Mouse (Mus musculus) ES-E14 (cell line): ENCODE results near the gene Ccdc62. TPM values are rescaled to one million over a fixed set of nuclear protein-coding genes. Genes with fewer than 3 reads are reported as not detected.
A peak's percentile ranks its signal among the peaks of the same experiment; 100 is the strongest.

ENCODE experiments used
- DNase-seq: peaks from one replicate; pipeline ENCODE4 v3.0.0-alpha.2; 2013; ENCODE audit warnings: low read depth, low spot score
- H3K27ac ChIP-seq: 2 replicates; pipeline ENCODE4 v1.5.1; 2012; ENCODE audit warnings: low read depth, mild to moderate bottlenecking, low read length, moderate library complexity, mixed read lengths; ENCODE audit not compliant: poor library complexity, insufficient read depth, severe bottlenecking
- H3K36me3 ChIP-seq: 2 replicates; pipeline ENCODE4 v1.6.1; 2012; ENCODE audit warnings: mild to moderate bottlenecking, low read length, moderate library complexity, mixed read lengths; ENCODE audit not compliant: control insufficient read depth, poor library complexity, insufficient read depth, severe bottlenecking
- H3K4me1 ChIP-seq, 2 experiments: fragments of 150-350 bp in 1 of 2; sonication (generic) in 1 of 2; 2 replicates each; pipeline ENCODE4 v1.6.1; 2012; ENCODE audit warnings: low read length in 2 of 2, mild to moderate bottlenecking in 1 of 2, mixed read lengths in 1 of 2; ENCODE audit not compliant: control insufficient read depth in 2 of 2, insufficient read depth in 2 of 2, poor library complexity in 1 of 2
- H3K4me3 ChIP-seq, 2 experiments: fragments of 150-350 bp in 1 of 2; sonication (generic) in 1 of 2; 2 replicates each; pipeline ENCODE4 v1.5.1; 2012; ENCODE audit warnings: low read length in 2 of 2, low read depth in 1 of 2, mild to moderate bottlenecking in 1 of 2, mixed read lengths in 1 of 2; ENCODE audit not compliant: insufficient read depth in 1 of 2, poor library complexity in 1 of 2, severe bottlenecking in 1 of 2
- H3K9ac ChIP-seq: 2 replicates; pipeline ENCODE4 v1.6.1; 2012; ENCODE audit warnings: low read depth, mild to moderate bottlenecking, low read length, mixed read lengths; ENCODE audit not compliant: poor library complexity, insufficient read depth, severe bottlenecking
- H3K9me3 ChIP-seq: fragments of 150-350 bp; sonication (generic); 2 replicates; pipeline ENCODE4 v1.6.1; 2012; ENCODE audit warnings: low read depth, mild to moderate bottlenecking, low read length; ENCODE audit not compliant: control insufficient read depth, insufficient read depth
- CHD2 ChIP-seq: IDR thresholded peaks from 2 replicates; pipeline ENCODE4 v1.6.1; 2014; ENCODE audit warnings: mild to moderate bottlenecking, low read depth, low read length, inconsistent platforms
- HCFC1 ChIP-seq: IDR thresholded peaks from 2 replicates; pipeline ENCODE4 v1.6.1; 2012; ENCODE audit warnings: low read length, inconsistent platforms, borderline replicate concordance; ENCODE audit not compliant: insufficient read depth
- MAFK ChIP-seq: IDR thresholded peaks from 2 replicates; pipeline ENCODE4 v1.6.1; 2014; ENCODE audit warnings: mild to moderate bottlenecking, low read depth, low read length, inconsistent platforms; ENCODE audit not compliant: insufficient read depth
- ZC3H11A ChIP-seq: IDR thresholded peaks from 2 replicates; pipeline ENCODE4 v1.6.1; 2012; ENCODE audit warnings: low read depth, mild to moderate bottlenecking, inconsistent platforms, low read length, borderline replicate concordance
- ZNF384 ChIP-seq: IDR thresholded peaks from 2 replicates; pipeline ENCODE4 v1.6.1; 2012; ENCODE audit warnings: low read depth, low read length, inconsistent platforms
- in situ Hi-C, 2 experiments: fragments of 600-800 bp; cut with MboI; formaldehyde crosslinking; loops; one replicate each; pipeline ENCODE4 v1.15.1; 2025; ENCODE audit warnings: low sequenced_read_pairs in 2 of 2, inconsistent platforms in 1 of 2; ENCODE audit not compliant: unreplicated experiment in 2 of 2
- total RNA-seq: library from RNA; depleted of rRNA; stranded (reverse); fragments of 300-350 nt; gene quantifications from 2 replicates; pipeline ENCODE4 v1.2.3, GENCODE M21; 2012

Ccdc62 gene
- total RNA-seq, 1 experiment, result 6.3 TPM

DNA sequence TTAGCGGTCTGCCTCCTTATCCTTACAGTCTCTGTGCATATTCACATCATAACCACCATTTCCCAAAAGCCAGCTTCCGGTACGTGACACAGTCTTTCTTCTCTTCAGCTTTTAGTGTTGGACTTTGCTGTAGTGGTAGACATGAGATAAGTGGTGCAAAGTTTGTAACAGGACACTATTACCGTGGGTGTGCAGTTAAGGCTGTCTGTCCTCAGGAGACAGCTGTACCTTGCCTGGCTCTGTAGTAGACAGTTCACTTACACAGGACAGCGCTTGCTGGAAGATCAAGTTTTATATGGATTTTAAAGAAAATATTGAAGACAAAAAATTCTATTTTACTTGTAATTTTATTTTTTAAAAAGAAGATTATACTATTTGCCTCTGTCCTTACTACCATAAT is 38.0 kb downstream of the Ccdc62 start:
- Histone ChIP-seq H3K4me3 (no peak overlapping the region), H3K9ac (no peak overlapping the region), H3K27ac (no peak overlapping the region), H3K36me3 (no peaks in the 10 kb centered on the region), H3K4me1 (no peaks in the 10 kb centered on the region), H3K9me3 (no peaks in the 10 kb centered on the region)
- no peak for DNase-seq
- in situ Hi-C loops, result no loop called here
- no peak for TF ChIP-seq CHD2
- TF ChIP-seq MAFK, result no peak
- TF ChIP-seq ZNF384, result no peak
- no peak for TF ChIP-seq HCFC1
- no peak for TF ChIP-seq ZC3H11A

DNA sequence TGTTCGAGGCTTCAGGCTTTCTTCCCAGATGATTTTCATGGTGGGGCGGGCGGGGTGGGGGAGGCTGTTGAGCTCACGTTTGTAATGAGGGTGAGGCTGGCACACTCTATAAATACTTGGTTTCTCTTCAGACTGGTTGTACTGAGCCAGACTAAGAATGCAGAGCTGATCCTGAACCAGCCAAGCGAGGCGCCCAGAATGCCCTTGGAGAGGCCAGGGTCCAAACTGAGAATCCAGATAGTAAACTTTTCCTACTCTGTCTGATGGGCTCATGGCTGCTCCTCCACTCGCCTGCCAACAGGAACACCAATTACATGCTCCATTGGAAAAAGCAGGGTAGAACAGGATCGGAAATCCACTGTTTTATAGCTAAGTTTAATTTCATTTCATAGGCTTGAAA is 38.7 kb downstream of the Ccdc62 start:
- H3K9ac ChIP-seq, result no peak overlapping the region
- H3K4me1 ChIP-seq, result no peaks in the 10 kb centered on the region
- no peak overlapping the region for H3K27ac ChIP-seq
- in situ Hi-C loops, result no loop called here
- H3K36me3 ChIP-seq, result no peaks in the 10 kb centered on the region
- no peak overlapping the region for H3K4me3 ChIP-seq
- H3K9me3 ChIP-seq, result no peaks in the 10 kb centered on the region
- TF ChIP-seq CHD2 (no peak), MAFK (no peak)
- no peak for DNase-seq

GRCm38 (mm10) chr5:123970576-123970975 is 40.1 kb downstream of the Ccdc62 start:
- Histone ChIP-seq H3K9ac (no peak overlapping the region), H3K4me1 (peaks cover 0 to 2% of the 10 kb centered on the region in 2 experiments; a peak in 1 of 4 replicates), H3K4me3 (no peak overlapping the region), H3K36me3 (no peaks in the 10 kb centered on the region), H3K9me3 (no peaks in the 10 kb centered on the region), H3K27ac (no peak overlapping the region)
- in situ Hi-C loops, result no loop called here
- TF ChIP-seq CHD2, result no peak
- no peak for DNase-seq

GRCm38 (mm10) chr5:123972453-123972852 is 42.0 kb downstream of the Ccdc62 start:
- Histone ChIP-seq H3K4me1 (peaks cover 0 to 10% of the 10 kb centered on the region in 2 experiments; a peak in 2 of 4 replicates), H3K4me3 (no peak overlapping the region), H3K9ac (no peak overlapping the region), H3K9me3 (no peaks in the 10 kb centered on the region), H3K27ac (no peak overlapping the region), H3K36me3 (no peaks in the 10 kb centered on the region)
- DNase-seq, result no peak
- in situ Hi-C loops, result no loop called here
- peak; percentile 79 for TF ChIP-seq ZNF384
- TF ChIP-seq MAFK, result no peak
- no peak for TF ChIP-seq CHD2
- no peak for TF ChIP-seq ZC3H11A

- in situ Hi-C loops, result no loop called here
- peaks cover 0 to 13% of the 10 kb centered on the region in 2 experiments; a peak in 2 of 4 replicates for H3K4me1 ChIP-seq
- H3K9me3 ChIP-seq, result no peaks in the 10 kb centered on the region
- TF ChIP-seq ZC3H11A, result no peak
- TF ChIP-seq MAFK, result no peak
- TF ChIP-seq HCFC1, result no peak
- no peak for TF ChIP-seq ZNF384
- no peak for TF ChIP-seq CHD2
- DNase-seq, result peak; percentile 47
- no peaks in the 10 kb centered on the region; the same call in 1 of the 2 replicates for H3K36me3 ChIP-seq
- peak within 1 kb of the TSS; percentile 88 for H3K9ac ChIP-seq
- H3K4me3 ChIP-seq, result peak within 1 kb of the TSS; percentile 64 to 94
- no peak within 1 kb of the TSS for H3K27ac ChIP-seq
These were observed 43.1 kb downstream of the Ccdc62 start, which contains the start of gene Hip1r for GRCm38 (mm10) chr5:123973299-123974178. TSS of gene Hip1r (plus strand) at chr5:123973628.
